Mouse (Mus musculus): Measurements from ENCODE around the gene Tmem175. TPM values are rescaled to one million over a fixed set of nuclear protein-coding genes. Genes with fewer than 3 reads are reported as not detected.

Gene Tmem175
- polyA plus RNA-seq (2012; rRNA removed), result 25.3 and 35.8 TPM in 2 replicates

DNA sequence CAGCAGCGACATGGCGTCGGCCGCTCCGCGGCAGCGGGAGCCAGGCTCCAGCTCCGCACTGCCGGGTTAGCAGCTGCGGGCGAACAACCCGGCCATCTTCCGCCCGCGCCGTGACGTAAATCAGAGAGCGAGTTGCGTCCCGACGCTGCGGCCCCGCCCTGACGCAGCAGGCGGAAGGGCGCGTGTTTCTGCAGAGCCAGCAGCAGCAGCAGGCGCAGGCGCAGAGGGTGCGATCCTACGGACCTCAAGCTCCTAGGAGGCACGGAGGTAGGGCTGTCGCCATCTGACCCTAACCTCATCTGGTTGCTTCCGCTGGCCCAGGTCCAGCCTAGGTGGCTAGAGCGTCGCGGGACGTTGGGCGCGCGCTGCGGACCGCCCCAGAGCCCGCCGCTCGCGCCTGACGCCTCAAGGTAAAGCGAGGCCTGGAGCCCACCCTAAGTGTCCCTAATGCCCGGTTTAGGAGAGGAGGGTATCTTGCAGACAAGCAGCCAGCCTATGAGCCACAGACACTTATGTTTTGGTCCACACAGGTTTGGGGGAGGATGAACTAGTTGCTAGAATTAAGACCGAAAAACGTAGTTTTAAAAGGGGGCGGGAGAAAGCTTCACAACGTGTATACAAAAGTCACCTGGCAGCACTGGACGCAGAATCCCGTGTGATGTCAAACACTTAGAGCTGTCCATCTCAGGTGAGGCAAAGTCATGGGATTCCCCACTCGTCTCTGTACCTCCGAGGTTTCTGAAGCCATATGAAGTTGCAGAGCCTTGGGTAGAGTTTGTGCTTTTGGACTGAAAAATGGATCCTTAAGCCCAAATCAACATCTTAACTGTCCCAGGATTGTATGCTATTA is at the start of gene Tmem175, which contains the start of gene Gak:
TSS of gene Tmem175 (plus strand) at position 137 of the 850 bp plus-strand sequence.
TSS of gene Gak (minus strand) at position 122 of the 850 bp plus-strand sequence.

DNA sequence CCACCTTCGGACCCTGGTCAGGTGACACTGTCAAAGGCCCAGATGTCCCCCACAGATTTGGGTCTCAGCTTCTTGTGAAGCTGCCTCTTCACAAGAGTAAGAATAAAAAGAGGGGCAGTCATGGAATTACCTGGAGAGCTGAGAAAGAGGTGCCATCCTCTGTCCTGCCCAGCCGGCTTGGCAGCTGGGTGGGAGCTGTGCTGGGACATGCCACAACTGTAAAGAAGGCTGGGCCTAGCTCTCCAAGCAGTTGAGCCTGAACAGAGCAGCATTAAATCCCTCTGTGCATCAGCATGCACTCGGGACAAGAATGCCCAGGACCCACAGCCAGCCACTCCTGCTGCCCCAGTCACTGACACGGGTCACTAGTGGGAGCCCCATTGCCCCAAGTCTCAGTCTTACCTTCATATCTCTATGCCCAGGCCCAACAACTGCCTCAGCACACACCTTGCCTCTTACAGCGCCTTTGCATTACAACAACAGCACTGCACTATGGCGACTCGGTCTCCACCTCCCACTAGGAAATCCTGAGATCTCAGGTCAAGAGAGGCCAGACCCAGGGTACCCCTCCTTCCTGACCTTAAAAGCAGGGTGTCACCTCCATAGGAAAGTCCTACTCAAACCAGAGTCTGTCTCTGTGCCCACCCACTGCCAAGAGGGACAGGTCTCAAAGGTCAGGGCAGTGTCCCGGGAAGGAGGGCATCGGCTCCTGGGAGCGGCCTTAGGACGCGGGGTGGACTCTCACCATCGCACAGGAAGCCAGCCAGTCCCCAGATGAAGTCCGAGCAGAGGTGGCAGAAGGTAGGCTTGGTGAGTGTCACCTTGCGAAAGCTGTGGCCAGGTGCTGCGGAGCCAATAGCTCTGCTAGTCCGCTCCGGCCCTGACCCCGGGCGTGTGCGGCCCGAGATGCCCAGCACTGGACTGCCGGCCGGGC is 30.4 kb downstream of the Tmem175 start, which contains the start of gene Idua:
TSS of gene Idua (plus strand) at position 634 of the 934 bp plus-strand sequence.

DNA sequence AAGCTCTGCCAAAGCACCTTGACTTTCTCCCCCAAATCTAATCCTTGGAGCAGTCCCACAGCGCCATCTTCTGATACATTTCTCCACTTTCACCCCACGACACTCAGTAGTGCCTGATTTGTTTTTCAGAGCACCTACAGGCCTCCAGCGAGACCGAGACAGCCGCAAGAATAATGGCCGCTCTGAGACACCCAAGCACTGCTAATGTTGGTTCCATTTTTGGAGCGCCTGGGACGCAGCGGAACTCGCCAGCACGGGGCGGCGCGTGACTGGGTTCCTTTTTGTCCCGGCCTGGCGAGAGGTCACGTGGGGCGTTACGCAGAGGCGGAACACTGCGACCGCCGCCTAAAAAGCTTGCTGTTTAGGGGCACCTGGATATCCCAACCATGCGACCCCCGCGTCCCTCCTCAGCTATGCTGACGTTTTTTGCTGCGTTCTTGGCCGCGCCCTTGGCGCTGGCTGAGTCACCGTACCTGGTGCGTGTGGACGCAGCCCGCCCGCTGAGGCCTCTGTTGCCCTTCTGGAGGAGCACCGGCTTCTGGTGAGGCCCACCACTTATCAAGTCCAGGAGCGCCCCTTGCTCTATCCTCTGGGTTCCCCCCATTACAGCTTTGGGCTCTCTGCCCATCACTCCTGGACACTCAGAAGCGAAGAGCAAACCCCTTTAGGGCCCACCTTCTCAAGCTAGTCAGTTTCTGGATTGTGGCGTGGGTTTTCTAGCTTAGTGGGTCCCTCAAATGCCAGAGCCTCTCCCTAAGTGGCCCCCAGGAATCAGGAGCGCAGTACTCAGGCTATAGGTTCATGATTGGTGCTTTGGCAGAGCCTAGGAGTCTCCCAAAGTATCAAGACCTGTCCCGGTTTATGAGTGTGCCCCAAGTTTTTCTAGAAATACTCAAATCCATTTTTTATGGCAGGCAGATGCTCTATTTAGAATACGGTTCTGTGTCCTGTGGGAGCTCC is 39.7 kb downstream of the Tmem175 start, which contains the start of gene Dgkq:
TSS of gene Dgkq (minus strand) at position 696 of the 960 bp plus-strand sequence.

DNA sequence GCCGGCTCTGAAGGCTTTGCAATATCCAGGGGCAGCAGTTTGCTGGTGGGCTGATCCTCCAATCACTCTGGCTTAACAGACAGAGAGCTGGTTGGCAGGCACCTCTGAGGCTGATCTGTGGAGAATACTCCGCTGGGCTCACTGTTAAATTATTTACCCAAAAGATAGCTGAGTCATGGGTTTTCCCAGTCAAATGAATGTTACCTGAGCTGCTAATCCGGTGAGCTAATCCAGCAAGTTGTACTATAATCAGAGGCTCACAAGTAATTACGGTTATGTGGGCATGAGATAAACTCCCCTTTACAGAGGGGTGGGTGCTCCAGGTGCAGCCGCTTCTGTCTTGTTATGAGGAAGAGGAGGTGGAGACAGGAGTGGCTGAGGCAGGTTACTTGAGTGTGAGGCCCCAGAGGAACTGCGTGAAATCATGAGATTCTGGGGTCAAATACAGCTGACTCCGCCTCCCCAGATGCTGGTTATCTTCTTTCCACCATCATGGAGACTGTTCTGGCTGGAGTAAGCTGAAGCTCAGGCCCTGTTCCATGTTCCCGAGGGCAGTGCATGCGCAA is 45.8 kb downstream of the Tmem175 start, which contains the start of gene Slc26a1:
TSS of gene Slc26a1 (minus strand) at position 319 of the 566 bp plus-strand sequence.

DNA sequence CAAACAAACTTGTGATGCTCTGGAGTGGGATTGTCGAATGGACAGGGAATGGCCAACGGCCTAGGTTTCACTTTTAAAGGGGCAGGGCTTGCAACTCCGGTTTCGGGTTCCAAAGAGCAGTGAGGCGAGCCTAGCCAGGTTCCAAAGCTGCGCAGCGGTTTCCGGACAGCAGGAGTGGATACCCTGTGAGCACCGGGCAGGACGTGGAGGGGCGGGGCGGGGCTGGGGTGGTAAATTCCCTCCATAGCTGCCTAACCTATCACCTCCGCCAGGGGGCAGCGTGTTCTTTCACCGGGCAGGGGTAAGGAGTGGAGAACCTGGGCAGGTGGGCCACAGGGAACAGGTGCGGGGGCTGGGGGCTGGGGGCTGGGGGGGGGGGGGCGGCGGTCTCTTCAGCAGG is 62.7 kb downstream of the Tmem175 start, which contains the start of gene Fgfrl1:
TSS of gene Fgfrl1 (plus strand) at position 112 of the 400 bp plus-strand sequence.

Other genes starting within 250 kb of the Tmem175 start
- not detected in 2 replicates for gene Pde6b, start 241.4 kb upstream of the Tmem175 start, polyA plus RNA-seq (2012; rRNA removed)
- gene Atp5k, start 195.3 kb upstream of the Tmem175 start, polyA plus RNA-seq (2012; rRNA removed), result 56.9 and 60.5 TPM in 2 replicates
- gene Mfsd7a, start 180.9 kb upstream of the Tmem175 start, polyA plus RNA-seq (2012; rRNA removed), result 18.9 and 22.7 TPM in 2 replicates
- 8.4 and 8.8 TPM in 2 replicates for gene Pcgf3, start 168.5 kb upstream of the Tmem175 start, polyA plus RNA-seq (2012; rRNA removed)
- 0.57 and 1.0 TPM in 2 replicates for gene Cplx1, start 79.7 kb upstream of the Tmem175 start, polyA plus RNA-seq (2012; rRNA removed)
- 143 and 144 TPM in 2 replicates for gene Gak, start within 50 bp of the Tmem175 start, polyA plus RNA-seq (2012; rRNA removed)
- gene Idua, start 30.6 kb downstream of the Tmem175 start, polyA plus RNA-seq (2012; rRNA removed), result 21.5 and 23.5 TPM in 2 replicates
- 42.2 and 43.3 TPM in 2 replicates for gene Dgkq, start 39.9 kb downstream of the Tmem175 start, polyA plus RNA-seq (2012; rRNA removed)
- 0.05 and 0.29 TPM in 2 replicates for gene Slc26a1, start 45.8 kb downstream of the Tmem175 start, polyA plus RNA-seq (2012; rRNA removed)
- 39.2 and 40.7 TPM in 2 replicates for gene Fgfrl1, start 62.6 kb downstream of the Tmem175 start, polyA plus RNA-seq (2012; rRNA removed)
- gene Rnf212, start 145.2 kb downstream of the Tmem175 start, polyA plus RNA-seq (2012; rRNA removed), result 4.5 and 5.0 TPM in 2 replicates
- 0.22 TPM in 1 of 2 replicates, not detected in the other for gene Tmed11, start 165.6 kb downstream of the Tmem175 start, polyA plus RNA-seq (2012; rRNA removed)
- gene Vmn2r8, start 179.1 kb downstream of the Tmem175 start, polyA plus RNA-seq (2012; rRNA removed), result not detected in 2 replicates
- gene Vmn2r9, start 222.8 kb downstream of the Tmem175 start, polyA plus RNA-seq (2012; rRNA removed), result not detected in 2 replicates

Measured in colon, adult 2 months (tissue).